Mouse (Mus musculus) kidney, adult 18-20 months (tissue): ENCODE results near the gene Stk17b.
"Not testable (repeated sequence)": the region's sequence is repeated elsewhere in the genome, so short reads cannot be mapped to it uniquely, and the experiment has no call there.

Experiments
- DNase-seq: peaks from one replicate; pipeline ENCODE4 v3.0.0; 2021

The Stk17b gene

GRCm38 (mm10) chr1:53720601-53721351, 64.2 kb downstream of the Stk17b start:
- DNase-seq, result no peak

GRCm38 (mm10) chr1:53715966-53716515, 69.0 kb downstream of the Stk17b start:
- no peak for DNase-seq

GRCm38 (mm10) chr1:53715446-53715845, 69.6 kb downstream of the Stk17b start:
- no peak for DNase-seq

- DNase-seq, result not testable (repeated sequence)
Measured at GRCm38 (mm10) chr1:53713383-53713782, 71.6 kb downstream of the Stk17b start.

- DNase-seq, result no peak
Measured at GRCm38 (mm10) chr1:53711069-53711468, 74.0 kb downstream of the Stk17b start.

- DNase-seq, result not testable (repeated sequence)
Measured at GRCm38 (mm10) chr1:53709602-53710001, 75.4 kb downstream of the Stk17b start.

GRCm38 (mm10) chr1:53706431-53707361, 78.3 kb downstream of the Stk17b start, which contains the start of gene Dnah7a:
Gene Dnah7a, minus strand, starts transcription at chr1:53706784.
- DNase-seq, result peak; percentile 3
